Mouse (Mus musculus) megakaryocyte, adult 5-6 weeks (primary cell): ENCODE data around the gene Angptl4. TPM values are rescaled to one million over a fixed set of nuclear protein-coding genes. Genes with fewer than 3 reads are reported as not detected.
A peak's percentile ranks its signal among the peaks of the same experiment; 100 is the strongest.
"Not testable (repeated sequence)": the region's sequence is repeated elsewhere in the genome, so short reads cannot be mapped to it uniquely, and the experiment has no call there.

ENCODE experiments used
- ATAC-seq: 2 replicates; pipeline ENCODE4 v1.8.0; 2016; ENCODE audit warnings: mild to moderate bottlenecking, inconsistent platforms; ENCODE audit not compliant: poor library complexity, severe bottlenecking
- total RNA-seq, 2 experiments: library from RNA; stranded (forward) in 1 of 2; stranded (reverse) in 1 of 2; fragments of 153-499, 151-499 nt in 1 of 2; fragments of 221-1000, 200-1000 nt in 1 of 2; gene quantifications; 2 replicates each; pipeline versions ENCODE4 v1.2.3 to v1.2.4; 2015 to 2017

Angptl4 gene
- total RNA-seq (2015) (0.59 and 0.80 TPM in 2 replicates), total RNA-seq (2017) (0.33 and 0.73 TPM in 2 replicates)

DNA sequence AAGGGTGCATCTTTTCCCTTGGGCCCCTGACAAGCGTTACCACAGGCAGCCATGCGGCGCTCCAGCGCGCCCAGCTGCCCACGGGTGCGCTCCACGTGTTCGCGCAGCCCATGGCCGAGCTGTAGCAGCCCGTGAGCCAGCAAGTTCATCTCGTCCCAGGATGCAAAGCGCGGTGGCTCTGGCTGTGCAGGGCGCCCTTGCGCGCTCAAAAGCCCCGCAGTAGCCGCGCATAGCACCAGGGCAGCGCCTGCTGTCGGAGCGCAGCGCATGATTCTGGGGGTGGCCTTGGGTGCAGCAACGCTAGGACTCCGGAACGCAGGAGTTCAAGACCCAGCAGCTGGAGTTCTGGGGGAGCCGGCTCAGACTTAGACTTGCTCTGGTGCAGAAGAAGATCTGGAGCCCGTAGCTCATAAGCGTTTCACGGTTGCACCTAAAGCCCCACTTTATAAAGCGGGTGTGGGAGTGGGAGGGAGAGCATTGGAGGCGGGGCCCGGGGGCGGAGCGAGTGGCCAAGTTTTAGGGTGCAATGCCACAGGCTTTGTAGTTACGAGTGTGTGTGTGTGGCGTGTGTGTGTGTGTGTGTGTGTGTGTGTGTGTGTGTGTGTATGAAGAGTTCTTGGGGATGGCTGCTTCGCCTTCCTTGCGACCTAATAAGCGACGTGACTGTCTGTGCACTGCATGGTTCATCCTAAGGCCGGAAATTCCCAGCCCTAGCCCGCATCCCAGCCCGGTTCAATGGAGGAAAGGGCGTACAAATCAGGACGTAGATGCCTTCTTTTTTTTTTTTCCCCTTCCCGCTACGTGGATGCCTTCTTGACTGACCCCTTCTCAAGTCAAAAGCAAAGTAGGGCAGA is at the start of gene Angptl4:
TSS of gene Angptl4 (minus strand) at position 707 of the 854 bp plus-strand sequence.
- ATAC-seq = peak; percentile 84

DNA sequence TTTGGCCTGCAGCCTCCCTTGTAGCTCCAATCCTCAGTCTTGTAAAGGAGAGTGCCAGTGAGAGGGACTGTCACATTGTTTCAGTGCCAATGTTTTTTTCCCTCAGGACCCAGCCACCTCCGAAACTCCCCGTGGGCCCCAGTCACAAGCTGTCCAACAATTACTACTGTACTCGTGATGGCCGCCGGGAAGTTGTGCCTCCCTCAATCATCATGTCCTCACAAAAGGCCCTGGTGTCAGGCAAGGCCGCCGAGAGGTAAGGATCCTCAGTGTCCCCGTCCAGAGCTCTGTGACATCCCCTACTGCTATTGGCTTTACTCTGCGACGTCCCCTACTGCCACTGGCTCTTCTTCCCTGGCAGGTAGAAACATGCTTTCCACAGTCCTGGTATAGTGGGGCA is 47.9 kb upstream of the Angptl4 start:
- ATAC-seq = no peak

- ATAC-seq = no peak
Observed at GRCm38 (mm10) chr17:33828892-33829291, 47.3 kb upstream of the Angptl4 start.

DNA sequence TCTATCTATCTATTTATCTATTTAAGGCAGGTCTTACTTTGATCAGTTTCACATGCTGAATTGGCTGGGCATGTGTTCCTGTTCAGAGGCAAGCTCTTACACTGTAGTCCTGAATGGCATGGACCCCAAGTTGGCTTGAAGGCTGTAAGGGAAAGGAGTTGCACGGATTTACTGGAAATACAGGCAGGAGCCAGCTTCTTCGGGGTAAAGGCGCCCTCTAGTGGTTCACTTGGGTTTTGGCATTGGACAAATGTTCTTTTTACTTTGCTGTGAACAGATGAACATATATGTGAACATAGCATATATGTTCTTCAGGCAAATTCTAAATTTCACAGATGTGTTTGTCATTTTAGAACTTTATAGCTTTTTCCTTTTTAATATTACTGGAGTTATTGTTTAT is 45.2 kb upstream of the Angptl4 start:
- peak; percentile 60 for ATAC-seq

GRCm38 (mm10) chr17:33825462-33825861 is 43.8 kb upstream of the Angptl4 start:
- ATAC-seq = no peak

GRCm38 (mm10) chr17:33824997-33825330 is 43.3 kb upstream of the Angptl4 start:
- ATAC-seq = not testable (repeated sequence)

GRCm38 (mm10) chr17:33824084-33824996 is 42.7 kb upstream of the Angptl4 start, which contains the start of the genes Rps28 and Ndufa7:
Gene Rps28 (minus strand): TSS chr17:33824562.
Gene Ndufa7 (plus strand): TSS chr17:33824572.
- ATAC-seq = peak; percentile 99

DNA sequence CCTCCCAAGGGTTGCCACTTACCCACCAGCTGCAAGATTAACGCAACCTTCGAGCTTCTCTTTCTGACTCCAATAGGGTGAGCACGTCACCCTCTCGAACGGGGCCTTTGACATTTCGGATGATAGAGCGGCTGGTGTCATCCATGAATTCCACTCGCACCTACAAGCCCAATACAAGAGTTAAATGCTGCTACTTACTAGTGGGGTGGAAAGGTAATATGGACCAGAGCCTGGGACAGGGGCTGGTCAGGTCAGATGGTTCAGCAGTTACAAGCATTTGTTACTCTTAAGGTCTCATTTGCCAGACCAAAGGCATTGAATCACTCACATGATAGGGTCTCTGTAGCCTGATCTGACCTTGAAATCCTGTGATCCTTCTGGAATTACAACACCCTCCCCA is 41.5 kb upstream of the Angptl4 start:
- not testable (repeated sequence) for ATAC-seq

DNA sequence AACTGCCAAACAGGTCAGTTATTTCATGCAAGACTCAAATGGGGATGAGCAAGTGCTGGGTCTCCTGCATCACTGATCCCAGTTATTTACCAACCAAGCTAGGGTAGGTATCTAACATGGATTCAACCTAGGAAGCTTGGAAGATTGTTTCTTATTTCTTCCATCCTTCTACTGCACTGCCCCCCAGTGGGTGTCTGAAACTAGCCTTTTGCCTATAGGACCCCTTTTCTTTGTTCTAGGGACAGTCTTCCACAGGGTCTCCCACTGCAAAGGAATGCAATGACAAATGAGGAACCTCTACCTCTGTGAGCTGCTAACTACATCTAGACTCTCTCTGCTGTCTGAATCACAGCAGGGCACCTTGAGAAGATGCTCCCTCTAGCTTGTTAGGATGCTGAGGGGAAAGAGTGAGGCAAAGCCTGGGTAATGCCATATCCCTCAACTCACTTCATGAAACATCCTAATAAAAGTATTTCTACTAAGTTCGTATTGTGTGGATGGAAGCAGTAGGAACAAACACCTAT is 40.9 kb upstream of the Angptl4 start:
- ATAC-seq = no peak

DNA sequence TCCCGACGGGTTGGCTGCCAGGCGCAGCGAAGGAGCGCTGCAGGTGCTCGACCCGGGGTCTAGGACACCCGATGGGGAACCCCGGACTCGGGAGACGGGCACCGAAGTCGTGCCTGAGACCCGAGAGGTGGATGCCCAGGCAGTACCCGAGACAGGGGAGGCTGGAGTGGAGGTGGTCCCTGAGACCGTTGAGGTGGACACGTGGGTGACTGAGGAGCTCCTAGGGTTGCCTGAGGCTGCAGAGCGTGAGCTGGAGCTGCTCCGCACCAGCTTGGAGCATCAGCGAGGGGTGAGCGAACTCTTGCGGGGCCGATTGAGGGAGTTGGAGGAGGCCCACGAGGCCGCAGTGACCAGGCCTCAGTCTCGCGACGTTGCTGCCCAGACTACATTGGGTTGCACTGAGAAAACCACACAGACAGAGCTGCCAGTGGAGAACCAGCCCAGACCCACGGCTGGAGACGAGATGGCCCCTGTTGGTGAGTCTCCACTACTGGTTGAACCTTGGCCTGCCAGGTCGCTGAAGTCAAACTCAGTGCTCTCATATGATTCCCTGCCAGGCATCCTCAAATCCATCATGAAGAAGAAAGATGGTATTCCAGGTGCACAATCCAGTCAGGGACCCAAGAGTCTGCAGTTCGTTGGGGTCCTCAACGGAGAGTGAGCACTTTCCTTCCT is 36.5 kb upstream of the Angptl4 start:
- peak; percentile 2 for ATAC-seq

GRCm38 (mm10) chr17:33817184-33817968 is 35.7 kb upstream of the Angptl4 start:
- ATAC-seq = peak; percentile 91

DNA sequence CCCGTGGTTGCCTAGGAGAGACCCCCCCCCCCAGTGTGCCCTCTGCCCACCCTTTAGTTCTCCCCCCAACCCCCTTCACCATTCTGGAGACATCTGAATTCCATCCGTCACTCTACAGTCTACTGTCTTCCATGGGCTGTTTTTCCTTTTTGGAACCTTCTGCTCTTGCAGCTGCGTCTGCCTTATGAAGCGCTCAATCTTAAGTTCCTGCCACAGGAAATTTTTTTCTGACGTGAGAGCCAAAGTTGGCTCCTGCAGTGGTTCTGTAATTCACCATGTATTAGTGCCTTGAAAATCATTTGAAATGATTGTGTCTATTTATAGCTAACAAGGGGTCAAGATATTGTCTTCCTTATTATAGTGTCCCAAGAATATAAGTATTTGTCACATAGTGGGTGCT is 35.0 kb upstream of the Angptl4 start:
- ATAC-seq = no peak

- no peak for ATAC-seq
Observed at GRCm38 (mm10) chr17:33815399-33815798, 33.8 kb upstream of the Angptl4 start.

GRCm38 (mm10) chr17:33812990-33813389 is 31.4 kb upstream of the Angptl4 start:
- no peak for ATAC-seq

GRCm38 (mm10) chr17:33812475-33812874 is 30.8 kb upstream of the Angptl4 start:
- no peak for ATAC-seq

- no peak for ATAC-seq
Observed at GRCm38 (mm10) chr17:33811142-33811516, 29.5 kb upstream of the Angptl4 start.

GRCm38 (mm10) chr17:33810334-33811141 is 28.9 kb upstream of the Angptl4 start, which contains the start of gene Kank3:
Gene Kank3 (plus strand): TSS chr17:33810519.
- ATAC-seq = peak; percentile 99

GRCm38 (mm10) chr17:33808192-33808591 is 26.6 kb upstream of the Angptl4 start:
- ATAC-seq = no peak
